ENCODE assay signal across 16 mouse cellular contexts in genomic region chr1:74344163-74344916, GRCm38 (mm10). TPM values are rescaled to one million over a fixed set of nuclear protein-coding genes. Genes with fewer than 3 reads are reported as not detected.
"Had no signal": no experiment of that assay in that cellular context is flagged by ENCODE, and none has a peak within 500 bp of the region (broad histone marks: within the 10 kb centered on the region; RNA-seq: fewer than 3 reads in every experiment).

No protein-coding gene starts in this region.

- H3K36me3 ChIP-seq: intestine, embryonic 15.5 days; liver, embryonic 13.5 days had no signal

- H3K4me3 ChIP-seq: intestine, embryonic 15.5 days; limb, embryonic 15.5 days; liver, embryonic 13.5 days; lung, embryonic 15.5 days; megakaryocyte, embryonic 14.5 days; midbrain, embryonic 12.5 days; neural tube, embryonic 12.5 days had no signal

- H3K27ac ChIP-seq: intestine, embryonic 15.5 days; limb, embryonic 15.5 days; liver, embryonic 13.5 days; lung, embryonic 15.5 days; macrophage; midbrain, embryonic 12.5 days; neural tube, embryonic 12.5 days had no signal

- H3K4me2 ChIP-seq: intestine, embryonic 15.5 days; limb, embryonic 15.5 days; liver, embryonic 13.5 days; lung, embryonic 15.5 days; midbrain, embryonic 12.5 days; neural tube, embryonic 12.5 days had no signal

- DNase-seq: kidney, postnatal 14 days; layer of hippocampus, postnatal 36 days; liver, embryonic 13.5 days; liver, postnatal 0 days; lung, postnatal 14 days; spleen, adult 18-20 months; thymus, adult 2 months; thymus, postnatal 25 days had no signal

- H3K4me1 ChIP-seq: intestine, embryonic 15.5 days; lung, embryonic 15.5 days had no signal

- H3K27me3 ChIP-seq: intestine, embryonic 15.5 days; limb, embryonic 15.5 days; liver, embryonic 13.5 days; lung, embryonic 15.5 days; midbrain, embryonic 12.5 days; neural tube, embryonic 12.5 days had no signal

- H3K9ac ChIP-seq: intestine, embryonic 15.5 days; limb, embryonic 15.5 days; liver, embryonic 13.5 days; liver, postnatal 0 days; lung, embryonic 15.5 days; midbrain, embryonic 12.5 days; neural tube, embryonic 12.5 days had no signal

- ATAC-seq: intestine, embryonic 15.5 days; liver, postnatal 0 days had no signal

- H3K9me3 ChIP-seq: intestine, embryonic 15.5 days; limb, embryonic 15.5 days; liver, embryonic 13.5 days; lung, embryonic 15.5 days; midbrain, embryonic 12.5 days; neural tube, embryonic 12.5 days had no signal

RNA-seq across cellular contexts. Expression of gene Catip, which starts 17.6 kb away (rescaled TPM):
- total RNA-seq: neutrophil, adult 5-6 weeks had no signal
- polyA plus RNA-seq: liver, postnatal 0 days had no signal
